Mouse (Mus musculus) fat pad, adult 2 months (tissue): ENCODE data around the gene Rfx4.

Experiments
- DNase-seq: peaks from one replicate; pipeline ENCODE4 v3.0.0-alpha.2; 2011; ENCODE audit warnings: low read depth, low spot score; ENCODE audit errors: extremely low read depth

Gene Rfx4

DNA sequence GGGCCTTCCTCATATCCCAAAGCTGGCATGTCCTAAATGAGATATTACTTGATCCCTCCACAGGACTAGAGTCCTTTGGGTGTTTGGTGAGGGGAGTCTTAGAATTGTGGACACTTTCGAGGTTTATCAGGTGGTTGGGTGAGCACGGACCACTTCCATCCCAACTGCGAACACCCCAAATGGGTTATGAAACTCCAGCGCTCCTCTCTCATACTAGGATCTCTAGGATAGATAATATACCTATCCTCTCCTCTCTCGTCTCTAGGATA lies 2.3 kb downstream of the Rfx4 start:
- DNase-seq: no peak

DNA sequence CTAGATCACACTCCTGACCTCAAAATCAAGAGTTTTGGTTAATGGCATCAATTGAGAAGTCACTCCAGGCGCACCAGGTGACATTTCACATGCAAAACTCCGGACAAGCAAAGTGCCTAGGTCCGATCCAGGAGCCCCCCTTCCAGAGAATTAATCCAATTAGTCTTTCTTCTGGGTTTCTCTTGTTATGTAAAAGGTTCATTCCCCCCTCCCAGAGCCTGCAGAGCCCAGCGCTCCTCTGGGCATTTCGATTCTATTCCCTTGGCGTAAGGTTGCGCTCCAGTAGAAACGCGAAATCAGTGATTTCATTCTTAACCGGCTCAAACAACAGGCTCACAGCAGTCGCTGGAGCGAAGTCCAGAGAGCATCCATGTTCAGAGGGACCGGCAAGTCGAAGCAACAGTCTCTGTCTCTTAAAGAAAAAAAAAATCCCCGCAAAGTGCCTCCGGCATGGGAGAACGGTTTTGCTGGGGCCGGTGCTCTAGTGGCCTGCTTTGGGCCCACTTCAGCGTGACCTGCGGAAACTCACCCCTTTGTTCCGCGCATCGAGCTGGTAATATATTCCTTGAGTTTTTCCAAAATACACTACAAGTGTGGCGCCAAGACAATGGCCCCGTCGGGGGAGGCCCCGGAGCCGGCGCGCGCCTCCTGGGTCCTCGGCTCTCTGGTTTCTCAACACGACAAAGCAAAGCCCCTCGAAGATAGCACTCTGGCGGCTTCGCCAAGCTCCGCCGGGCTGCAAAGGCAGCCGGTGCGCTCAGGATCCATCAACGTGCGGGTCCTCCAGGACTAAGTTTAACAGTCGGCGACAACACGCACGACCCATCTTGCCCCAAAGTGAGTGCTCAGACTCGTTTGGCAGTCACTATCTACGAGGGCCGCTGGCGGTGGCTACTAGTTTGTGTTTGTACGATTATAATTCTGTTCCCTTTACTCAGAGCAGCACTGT lies 2.9 kb downstream of the Rfx4 start:
- DNase-seq: no peak

DNA sequence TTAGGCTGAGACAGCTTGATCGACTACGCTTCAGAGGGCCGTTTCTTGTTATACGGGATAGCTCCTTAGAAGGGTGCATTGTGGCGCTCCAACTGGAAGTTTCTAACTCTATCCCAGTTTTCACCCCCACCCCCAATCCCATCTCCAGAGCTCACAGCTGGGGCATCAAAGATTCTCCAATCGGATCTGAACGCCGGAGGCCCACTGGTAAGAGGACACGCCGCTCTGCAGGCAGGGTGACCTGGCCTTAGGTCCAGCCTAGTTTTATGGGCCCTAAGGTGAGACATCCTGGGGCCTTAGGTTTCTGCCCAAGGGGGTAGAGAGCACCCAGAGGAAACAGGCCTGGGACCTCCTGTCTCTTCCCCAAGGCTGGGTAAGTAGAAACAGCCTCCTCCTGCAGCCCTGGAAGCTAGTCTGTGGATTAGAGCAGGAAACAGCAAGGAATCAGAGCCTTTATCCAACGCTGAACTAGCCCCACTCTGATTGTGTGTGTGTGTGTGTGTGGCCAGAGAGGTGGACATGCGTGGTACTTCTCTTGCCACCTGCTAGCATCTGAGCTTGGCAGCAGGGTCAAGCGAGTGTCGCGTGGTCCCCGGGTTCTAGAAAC lies 3.8 kb downstream of the Rfx4 start:
- no peak for DNase-seq

DNA sequence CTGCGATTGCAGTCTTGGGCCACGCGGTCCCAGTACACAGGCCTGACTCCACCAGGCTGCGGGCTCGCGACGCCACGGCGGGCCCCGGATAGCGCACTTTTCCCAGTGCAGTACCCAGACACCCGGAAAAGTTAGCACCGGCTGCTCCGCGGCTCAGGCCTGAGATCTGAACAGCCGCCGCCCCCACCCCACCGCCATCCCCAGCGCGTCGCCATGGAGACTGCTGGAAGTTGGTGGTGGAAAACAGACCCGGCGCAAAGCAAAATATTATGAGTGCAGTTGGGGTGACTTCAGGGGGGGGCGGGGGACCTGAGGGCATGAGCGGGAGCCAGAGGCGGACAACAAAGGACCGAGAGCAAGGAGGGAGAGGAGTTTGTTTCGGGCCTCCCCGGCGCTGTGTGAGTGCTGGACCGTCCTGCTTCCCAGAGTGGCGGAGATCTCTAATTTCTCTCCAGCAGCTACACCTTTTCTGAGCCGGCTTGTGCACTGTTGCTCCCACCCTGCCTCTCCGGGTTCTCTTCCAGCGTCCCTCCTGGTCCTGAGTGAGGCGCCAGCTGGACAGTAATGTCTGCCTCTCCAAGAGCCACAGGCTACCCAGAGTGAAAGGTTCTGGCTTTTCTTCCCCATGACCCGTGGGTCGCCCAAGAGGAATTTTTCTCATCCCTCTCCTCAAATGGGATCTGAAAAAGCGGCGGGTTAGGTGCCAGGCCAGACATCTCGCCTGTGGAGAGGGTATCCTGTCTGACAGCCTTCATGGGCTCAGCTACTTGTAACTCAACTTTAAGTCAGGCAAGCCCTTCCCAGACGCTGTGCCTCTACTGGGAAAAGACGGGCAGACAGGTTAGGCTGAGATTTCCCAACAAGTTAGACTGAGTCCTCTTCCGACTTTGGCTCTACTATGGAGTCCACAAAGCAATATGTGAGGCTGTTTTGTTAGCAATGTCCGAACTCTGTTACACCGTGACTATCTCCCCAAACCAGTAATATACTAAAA lies 4.6 kb downstream of the Rfx4 start:
- DNase-seq: no peak

DNA sequence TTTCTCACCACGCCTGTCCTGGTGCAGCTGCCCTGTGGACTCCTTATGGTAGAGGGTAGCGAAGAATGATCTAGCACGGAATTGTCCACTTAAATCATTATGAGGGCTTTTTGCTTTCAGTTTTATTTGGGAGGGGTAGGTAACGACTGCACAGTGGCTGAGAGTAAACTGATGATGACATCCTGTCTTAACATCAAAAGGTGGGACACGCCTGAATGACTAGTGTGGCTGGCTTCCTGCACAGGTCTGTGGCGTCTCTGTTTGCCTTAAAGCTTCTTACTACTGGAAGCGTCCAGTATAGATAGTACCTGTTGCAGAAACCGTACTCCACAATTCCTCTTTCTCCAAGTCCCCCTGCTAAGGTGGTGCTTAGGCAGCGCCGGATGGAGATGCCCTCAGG lies 12.9 kb downstream of the Rfx4 start:
- DNase-seq: no peak

DNA sequence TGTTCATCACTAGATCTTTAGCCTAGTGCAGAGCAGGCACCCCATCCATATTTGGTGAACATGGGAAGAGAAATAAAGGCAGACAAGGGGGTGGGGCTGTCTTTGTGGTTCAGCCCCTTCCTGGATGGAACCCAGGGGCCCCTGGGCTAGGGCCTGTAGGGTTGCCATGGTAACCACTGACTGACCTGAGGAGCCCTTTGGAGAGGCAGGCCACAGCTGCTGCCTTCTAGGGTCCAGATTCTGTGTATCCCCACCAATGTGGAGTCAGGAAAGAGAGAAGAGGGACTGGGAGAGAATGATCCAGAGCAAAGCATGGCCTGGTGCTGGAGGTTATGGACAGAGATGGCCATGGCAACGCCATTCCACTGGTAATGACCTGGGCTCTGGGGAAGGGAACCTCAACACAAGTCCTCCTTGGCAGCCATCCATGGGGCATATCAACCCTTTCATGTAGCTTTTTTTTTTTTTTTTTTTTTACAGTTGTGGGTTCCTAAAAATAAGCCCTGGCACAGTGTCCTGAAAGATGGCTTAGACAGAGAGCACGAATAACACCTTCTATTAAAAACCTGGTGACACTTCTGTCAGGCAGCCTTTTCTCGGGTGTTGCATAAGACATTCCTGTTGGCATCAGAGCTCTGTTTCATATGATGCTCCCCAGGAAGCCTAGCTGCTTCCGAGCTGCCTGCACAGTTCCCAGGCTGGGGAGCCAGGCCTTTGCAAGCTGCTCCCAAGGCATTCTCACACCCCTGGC lies 16.7 kb downstream of the Rfx4 start:
- no peak for DNase-seq

DNA sequence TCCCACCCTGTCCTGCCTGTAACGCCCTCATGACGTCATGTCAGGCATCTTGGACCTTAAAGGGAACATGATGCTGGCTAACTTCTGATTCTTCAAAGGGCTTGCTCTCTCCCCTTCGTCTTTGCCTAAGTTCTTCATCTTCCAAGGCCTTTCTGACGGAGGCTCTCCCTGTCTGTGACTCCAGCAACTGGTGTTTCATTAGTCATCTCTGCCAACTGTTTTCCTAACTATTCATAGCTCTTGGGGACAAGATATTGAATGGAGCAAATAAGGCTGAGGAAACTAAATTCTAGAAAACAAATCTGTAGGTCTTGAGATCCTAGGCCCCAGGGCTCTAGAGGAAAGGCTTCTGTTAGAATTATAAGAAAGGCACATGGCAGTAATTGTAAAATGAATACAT lies 18.0 kb downstream of the Rfx4 start:
- DNase-seq: no peak

DNA sequence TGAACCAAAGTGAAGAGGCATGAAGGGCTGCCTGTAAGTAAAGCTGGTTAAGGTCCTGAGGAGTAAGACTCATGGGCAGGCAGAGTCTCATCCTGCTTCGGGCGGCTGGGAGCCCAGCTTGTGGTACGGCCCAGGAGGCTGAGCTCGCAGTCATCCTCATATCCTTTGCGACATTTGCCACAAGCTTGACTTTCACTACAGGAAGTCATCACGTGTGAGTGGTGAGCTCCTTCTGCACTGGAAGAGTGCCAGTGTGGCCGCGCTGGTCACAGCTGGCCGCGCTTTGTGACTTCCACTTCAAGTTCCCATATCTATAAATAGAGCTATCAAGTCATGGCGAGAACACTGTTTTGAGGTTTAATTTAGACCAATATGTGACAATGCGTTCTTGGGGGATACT lies 18.7 kb downstream of the Rfx4 start:
- DNase-seq: no peak

DNA sequence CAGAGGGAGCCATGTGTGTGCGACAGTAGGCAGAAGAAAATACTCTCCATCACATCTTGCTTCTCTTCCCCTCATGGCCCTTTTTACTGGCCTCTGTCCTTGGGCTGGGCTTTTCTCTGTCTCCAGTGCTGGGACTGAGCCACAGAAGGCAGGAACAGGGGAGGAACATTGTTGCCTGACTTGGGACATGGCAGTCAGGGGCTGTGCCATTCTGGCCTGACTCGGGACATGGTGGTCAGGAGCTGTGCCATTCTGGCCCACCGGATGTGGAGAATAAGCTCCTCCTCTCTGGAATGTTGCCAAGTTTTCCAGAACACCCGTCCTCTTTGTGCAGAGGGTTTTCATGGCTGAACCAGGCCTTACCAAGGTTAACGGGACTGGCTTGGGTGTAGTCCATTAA lies 21.2 kb downstream of the Rfx4 start:
- no peak for DNase-seq

DNA sequence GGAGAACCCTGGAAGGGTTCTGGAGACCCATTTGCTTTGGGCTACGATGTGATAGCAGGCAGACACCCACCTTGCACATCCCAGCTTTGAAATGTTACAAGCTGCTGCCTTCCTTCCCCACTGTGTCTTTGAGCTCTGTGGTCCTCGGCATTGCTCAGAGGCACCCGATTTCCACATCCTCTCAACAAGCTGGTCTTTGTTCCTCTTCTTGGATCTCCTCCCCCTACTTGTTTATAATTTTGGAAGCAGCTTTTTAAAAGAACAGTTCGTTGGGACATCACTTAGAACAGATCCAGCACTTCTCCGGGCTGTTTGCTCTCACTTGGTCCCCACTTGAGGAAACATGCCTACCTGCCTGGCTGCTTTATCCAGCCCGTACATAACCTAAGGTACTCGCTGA lies 22.1 kb downstream of the Rfx4 start:
- no peak for DNase-seq

DNA sequence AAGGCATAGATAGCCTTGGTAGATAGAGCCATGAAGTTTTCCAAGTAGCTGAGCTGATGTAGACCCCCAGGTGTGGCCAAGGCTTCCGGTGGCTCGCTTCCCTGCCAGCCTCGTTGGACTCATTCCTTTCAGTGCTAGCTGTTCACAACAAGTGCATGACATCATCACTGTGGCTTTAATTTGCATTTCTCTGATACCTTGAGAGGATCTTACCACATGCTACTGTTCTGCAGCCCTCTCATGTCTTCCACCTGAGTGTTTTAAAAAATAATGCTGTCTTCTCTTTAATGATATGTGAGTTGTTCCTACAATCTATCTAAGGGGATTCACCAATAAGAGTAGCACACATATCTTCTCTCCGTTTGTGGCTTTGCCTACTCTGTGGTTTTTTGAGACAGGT lies 25.0 kb downstream of the Rfx4 start:
- DNase-seq: no peak

DNA sequence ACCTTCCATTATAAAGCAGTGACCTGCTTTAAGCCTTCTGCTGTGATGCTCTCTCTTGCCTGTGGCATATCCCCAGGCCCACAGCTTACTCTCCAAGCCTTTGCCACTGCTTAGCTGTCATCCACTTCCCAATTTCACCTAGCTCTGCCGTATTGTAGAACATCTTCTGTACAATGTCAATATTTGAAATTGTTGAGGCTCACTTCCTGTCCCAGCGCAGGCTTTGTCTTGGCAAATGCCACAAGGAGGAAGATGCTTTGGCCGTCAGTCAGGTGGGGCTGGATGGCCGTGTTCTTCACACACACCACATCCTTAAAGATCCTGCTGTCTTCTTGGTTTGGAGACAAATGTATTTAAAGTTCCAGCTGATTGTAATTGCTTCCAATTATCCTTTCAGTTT lies 29.5 kb downstream of the Rfx4 start:
- no peak for DNase-seq

DNA sequence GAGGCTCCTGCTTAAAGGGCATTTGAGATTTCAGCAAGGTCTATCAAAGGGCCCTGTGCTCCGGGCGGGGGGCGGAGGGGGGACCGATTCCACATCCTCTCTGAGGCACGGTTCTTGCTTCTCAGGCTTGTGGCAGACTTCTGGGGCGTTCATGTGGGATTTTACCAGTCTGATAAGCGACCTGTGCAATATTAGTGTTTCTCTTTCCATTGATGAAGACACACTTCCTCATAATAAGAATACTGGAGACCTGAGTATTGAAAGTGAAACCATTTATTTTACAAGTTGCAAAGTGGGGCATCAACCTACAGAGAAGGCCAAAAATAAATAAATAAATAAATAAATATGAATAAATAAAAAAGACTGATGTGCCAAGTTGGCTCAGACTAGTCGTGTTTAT lies 34.5 kb downstream of the Rfx4 start:
- DNase-seq: no peak

DNA sequence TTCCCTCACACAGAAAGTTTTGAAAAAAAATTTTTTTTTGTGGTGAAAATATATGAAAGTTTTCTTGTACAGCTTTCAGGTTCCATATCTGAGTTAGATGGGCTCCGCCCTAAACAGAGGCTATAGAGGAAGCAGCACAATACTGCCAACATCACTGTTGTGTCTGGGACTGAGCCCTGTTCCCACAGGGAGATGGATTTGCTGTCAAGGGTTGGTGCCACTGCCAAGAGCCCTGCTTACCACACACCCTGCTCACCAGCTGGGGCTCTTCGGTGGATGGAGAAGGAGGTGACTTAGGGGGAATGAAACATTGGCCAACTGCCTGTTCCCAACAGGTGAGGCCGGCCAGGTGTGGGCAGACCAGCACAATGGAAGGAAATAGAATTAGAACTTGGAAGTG lies 35.3 kb downstream of the Rfx4 start:
- no peak for DNase-seq

DNA sequence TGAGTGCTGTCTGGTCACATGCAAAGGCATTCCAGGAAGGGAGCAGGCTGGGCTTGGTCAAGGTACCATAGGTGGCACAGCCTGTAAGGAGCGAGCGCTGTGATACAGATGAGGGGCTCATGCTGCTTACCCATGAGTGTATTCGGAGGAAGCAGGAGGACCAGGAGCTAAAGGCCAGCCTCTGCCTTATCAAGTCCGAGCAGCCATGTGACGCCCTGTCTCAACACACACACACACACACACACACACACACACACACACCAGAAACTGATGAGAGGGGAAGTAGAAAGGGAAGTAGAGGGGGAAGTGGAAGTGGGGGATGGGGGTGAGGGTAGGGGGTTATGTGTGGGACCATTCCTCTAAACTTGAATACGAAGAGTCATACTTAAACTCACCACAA lies 45.7 kb downstream of the Rfx4 start:
- DNase-seq: no peak

DNA sequence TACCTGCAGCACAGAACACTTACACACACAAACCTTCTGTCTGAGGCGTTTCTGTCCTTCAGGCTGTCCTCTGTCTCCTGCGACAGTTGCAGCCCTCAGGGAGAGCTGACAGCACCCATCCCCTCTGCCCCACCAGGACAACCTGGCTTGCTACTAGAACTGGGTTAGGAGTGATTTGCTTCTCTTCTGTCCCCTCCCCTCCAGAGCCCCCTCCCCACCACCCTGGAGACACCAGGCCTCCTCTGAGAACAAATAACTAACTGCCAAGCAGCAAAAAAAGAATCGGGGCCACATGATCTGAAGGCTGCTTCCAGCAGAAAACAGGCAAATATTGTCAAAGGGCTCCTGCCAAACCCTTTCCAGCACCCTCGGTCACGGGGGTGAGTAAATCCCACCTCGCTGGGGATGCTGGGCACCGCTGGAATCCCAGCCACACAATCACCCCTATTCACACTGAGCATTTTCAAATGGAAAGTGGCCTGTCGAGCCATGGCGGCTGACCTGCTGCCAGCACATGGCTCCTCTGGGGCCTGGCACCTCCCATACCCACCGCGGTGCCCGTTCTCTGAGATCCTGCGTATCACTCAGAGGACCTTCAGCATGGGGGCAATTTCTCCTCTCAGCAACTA lies 47.5 kb downstream of the Rfx4 start:
- no peak for DNase-seq

DNA sequence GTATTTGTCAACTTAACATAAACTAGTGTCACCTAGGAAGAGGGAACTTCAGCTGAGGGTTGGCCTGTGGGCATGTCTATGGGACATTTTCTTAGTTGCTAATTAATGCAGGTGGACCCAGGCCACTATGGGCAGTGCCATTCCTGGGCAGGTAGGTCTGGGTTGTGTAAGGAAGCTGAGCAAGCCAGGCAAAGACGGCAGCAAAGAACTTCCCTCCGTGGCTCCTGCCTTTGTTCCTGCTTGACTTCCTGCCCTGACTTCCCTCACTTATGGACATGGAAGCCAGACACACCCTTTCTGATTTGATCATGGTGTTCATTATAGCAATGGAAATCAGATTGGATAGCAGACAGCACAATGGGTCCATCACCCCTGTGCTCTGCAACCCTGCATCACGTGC lies 49.7 kb downstream of the Rfx4 start:
- no peak for DNase-seq

DNA sequence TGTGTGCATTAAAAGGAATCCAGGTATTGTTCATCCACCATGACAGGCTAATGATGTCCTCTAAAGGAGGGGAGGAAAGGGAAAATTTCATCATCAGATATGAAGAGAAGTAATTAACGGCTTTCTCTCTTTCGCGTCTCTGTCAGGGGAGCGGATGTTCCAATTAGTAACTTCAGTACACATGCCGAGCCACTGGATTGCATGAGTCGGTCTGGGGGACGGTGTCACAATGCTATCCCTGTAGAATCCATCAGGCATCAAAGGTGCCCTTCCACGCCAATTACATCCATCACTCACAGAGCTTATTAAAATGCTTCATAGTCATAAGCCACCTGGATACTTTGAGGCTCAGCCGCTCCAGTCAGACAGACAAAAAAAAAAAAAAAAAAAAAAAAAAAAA lies 51.3 kb downstream of the Rfx4 start:
- DNase-seq: no peak

DNA sequence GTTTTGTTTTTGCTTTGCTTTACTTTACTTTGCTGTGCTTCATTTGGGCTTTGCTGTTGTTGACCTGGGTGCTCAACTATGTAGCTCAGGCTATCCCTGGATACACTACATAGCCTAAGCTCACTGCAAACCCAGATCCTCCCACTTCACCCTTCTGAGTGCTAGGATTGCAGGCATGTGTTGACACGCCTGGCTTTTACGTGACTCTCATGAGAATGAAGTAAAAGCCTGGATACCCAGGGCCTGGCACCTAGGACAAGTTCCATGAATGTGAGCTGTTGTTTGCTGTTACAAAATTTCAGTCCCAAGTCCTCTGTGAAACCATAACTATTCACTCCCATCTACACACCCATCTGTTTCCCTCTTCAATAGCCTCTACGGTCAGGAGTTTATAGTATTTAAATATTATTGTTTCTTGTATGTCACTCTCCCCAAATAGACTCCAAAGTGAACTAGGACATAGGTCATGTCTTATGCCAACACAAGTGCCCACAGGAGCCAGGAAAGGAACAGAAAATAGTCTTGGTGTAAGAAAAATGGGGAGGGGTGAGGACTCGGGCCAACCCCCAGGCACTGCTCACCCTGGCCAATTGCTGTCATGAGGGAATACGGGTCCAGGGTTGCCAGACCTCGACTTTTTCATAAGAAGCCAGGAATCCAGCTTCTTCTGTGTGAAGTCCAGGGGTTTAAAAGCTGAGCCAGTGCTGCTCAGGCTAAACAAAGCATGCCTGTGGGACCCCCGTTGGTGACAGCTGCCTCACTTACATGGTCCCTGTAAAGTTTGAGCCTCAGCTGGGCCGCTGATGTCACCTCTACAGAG lies 54.4 kb downstream of the Rfx4 start:
- DNase-seq: peak; percentile 7
